Mouse (Mus musculus) midbrain, embryonic 12.5 days (tissue): ENCODE data around the gene Slc44a5. TPM values are rescaled to one million over a fixed set of nuclear protein-coding genes. Genes with fewer than 3 reads are reported as not detected.
A peak's percentile ranks its signal among the peaks of the same experiment; 100 is the strongest.
"Not testable (repeated sequence)": the region's sequence is repeated elsewhere in the genome, so short reads cannot be mapped to it uniquely, and the experiment has no call there.

ENCODE experiments used
- ATAC-seq: fragments of 200-750 bp; cut with Nextera tagmentation; 2 replicates; pipeline ENCODE4 v1.8.0; 2017; ENCODE audit warnings: low read depth, moderate TSS enrichment, moderate library complexity; ENCODE audit not compliant: low FRiP score
- H3K27ac ChIP-seq: fragments of 300-500 bp; sonication (generic); replicated peaks from 2 replicates; pipeline ENCODE4 v1.5.1; 2016; ENCODE audit warnings: mild to moderate bottlenecking
- H3K27me3 ChIP-seq: fragments of 300-500 bp; sonication (generic); 2 replicates; pipeline ENCODE4 v1.6.1; 2016; ENCODE audit warnings: mild to moderate bottlenecking
- H3K36me3 ChIP-seq: fragments of 300-500 bp; sonication (generic); 2 replicates; pipeline ENCODE4 v1.6.1; 2016
- H3K4me1 ChIP-seq: fragments of 300-500 bp; sonication (generic); 2 replicates; pipeline ENCODE4 v1.6.1; 2016
- H3K4me2 ChIP-seq: fragments of 300-500 bp; sonication (generic); replicated peaks from 2 replicates; pipeline ENCODE4 v1.6.1; 2016; ENCODE audit warnings: mild to moderate bottlenecking, moderate library complexity
- H3K4me3 ChIP-seq: fragments of 300-500 bp; sonication (generic); 2 replicates; pipeline ENCODE4 v1.5.1; 2016; ENCODE audit warnings: mild to moderate bottlenecking
- H3K9ac ChIP-seq: fragments of 300-500 bp; sonication (generic); replicated peaks from 2 replicates; pipeline ENCODE4 v1.6.1; 2016; ENCODE audit warnings: mild to moderate bottlenecking, moderate library complexity
- H3K9me3 ChIP-seq: fragments of 300-500 bp; sonication (generic); 2 replicates; pipeline ENCODE4 v1.6.1; 2016; ENCODE audit warnings: mild to moderate bottlenecking
- WGBS: fragments of 180-500 bp; shearing (Covaris S2); methylation state at CpG from one replicate; pipeline ENCODE4 v1.1.7; 2016; 5-methylcytosine and 5-hydroxymethylcytosine counted together
- polyA plus RNA-seq: library from polyadenylated mRNA; unstranded; fragments of >200 nt; fragmentation: Nextera tagmentation; extraction: Ambion mirVana; gene quantifications from 2 replicates; pipeline ENCODE4 v1.2.1, GENCODE M21; 2016

Slc44a5 gene
- polyA plus RNA-seq, 1 experiment from 2014 or later: 6.1 TPM

- 91% methylated on average over 3 of the region's 3 CpGs for WGBS
Observed at GRCm38 (mm10) chr3:154136501-154136900, 163.3 kb downstream of the Slc44a5 start.

GRCm38 (mm10) chr3:154141346-154141745 lies 168.1 kb downstream of the Slc44a5 start:
- no peak overlapping the region for H3K4me3 ChIP-seq
- H3K27me3 ChIP-seq: no peaks in the 10 kb centered on the region; the same call in 1 of the 2 replicates
- no peak for ATAC-seq
- H3K27ac ChIP-seq: no peak overlapping the region
- H3K4me1 ChIP-seq: no peaks in the 10 kb centered on the region
- no peaks in the 10 kb centered on the region for H3K36me3 ChIP-seq
- no peaks in the 10 kb centered on the region for H3K9me3 ChIP-seq
- WGBS: 87% methylated on average over 4 of the region's 4 CpGs
- H3K4me2 ChIP-seq: no peak overlapping the region
- H3K9ac ChIP-seq: no peak overlapping the region

More at GRCm38 (mm10) chr3:154136501-154136900, 163.3 kb downstream of the Slc44a5 start:
- Histone ChIP-seq H3K4me1 (no peaks in the 10 kb centered on the region), H3K27me3 (no peaks in the 10 kb centered on the region; the same call in 1 of the 2 replicates), H3K4me3 (no peak overlapping the region), H3K27ac (no peak overlapping the region), H3K9ac (no peak overlapping the region), H3K36me3 (no peaks in the 10 kb centered on the region), H3K4me2 (no peak overlapping the region), H3K9me3 (no peaks in the 10 kb centered on the region)
- no peak for ATAC-seq

GRCm38 (mm10) chr3:154142618-154143017 lies 169.4 kb downstream of the Slc44a5 start:
- no peaks in the 10 kb centered on the region for H3K9me3 ChIP-seq
- no peak overlapping the region for H3K4me3 ChIP-seq
- no peaks in the 10 kb centered on the region for H3K36me3 ChIP-seq
- no peaks in the 10 kb centered on the region; the same call in 1 of the 2 replicates for H3K27me3 ChIP-seq
- no peak overlapping the region for H3K9ac ChIP-seq
- H3K27ac ChIP-seq: no peak overlapping the region
- H3K4me1 ChIP-seq: no peaks in the 10 kb centered on the region
- H3K4me2 ChIP-seq: no peak overlapping the region
- ATAC-seq: no peak
- 89% methylated on average over 4 of the region's 4 CpGs for WGBS

- no peak overlapping the region for H3K27ac ChIP-seq
- H3K4me2 ChIP-seq: no peak overlapping the region
- H3K4me1 ChIP-seq: no peaks in the 10 kb centered on the region
- no peaks in the 10 kb centered on the region for H3K9me3 ChIP-seq
- no peak overlapping the region for H3K4me3 ChIP-seq
- 32% methylated on average over 4 of the region's 4 CpGs for WGBS
- ATAC-seq: no peak
- no peaks in the 10 kb centered on the region for H3K36me3 ChIP-seq
- H3K27me3 ChIP-seq: no peaks in the 10 kb centered on the region; the same call in 1 of the 2 replicates
- no peak overlapping the region for H3K9ac ChIP-seq
Observed at GRCm38 (mm10) chr3:154145750-154146149, 172.5 kb downstream of the Slc44a5 start.

- no peaks in the 10 kb centered on the region for H3K36me3 ChIP-seq
- WGBS: 87% methylated on average over 4 of the region's 4 CpGs
- ATAC-seq: no peak
Observed at GRCm38 (mm10) chr3:154149778-154150177, 176.5 kb downstream of the Slc44a5 start.

GRCm38 (mm10) chr3:154153541-154153940 lies 180.3 kb downstream of the Slc44a5 start:
- not testable (repeated sequence) for H3K9ac ChIP-seq, H3K4me2 ChIP-seq, H3K27ac ChIP-seq, H3K4me3 ChIP-seq, ATAC-seq, H3K4me1 ChIP-seq, H3K36me3 ChIP-seq, H3K9me3 ChIP-seq, H3K27me3 ChIP-seq
- 84% methylated on average over 3 of the region's 3 CpGs for WGBS

More at GRCm38 (mm10) chr3:154149778-154150177, 176.5 kb downstream of the Slc44a5 start:
- Histone ChIP-seq H3K4me1 (no peaks in the 10 kb centered on the region), H3K27ac (no peak overlapping the region), H3K4me3 (no peak overlapping the region), H3K4me2 (no peak overlapping the region), H3K9ac (no peak overlapping the region), H3K9me3 (no peaks in the 10 kb centered on the region), H3K27me3 (no peaks in the 10 kb centered on the region)

GRCm38 (mm10) chr3:154165882-154166281 lies 192.6 kb downstream of the Slc44a5 start:
- no peak for ATAC-seq
- WGBS: 94% methylated on average over 4 of the region's 4 CpGs
- Histone ChIP-seq H3K36me3 (no peaks in the 10 kb centered on the region), H3K27ac (no peak overlapping the region), H3K4me2 (no peak overlapping the region), H3K9ac (no peak overlapping the region), H3K4me1 (no peaks in the 10 kb centered on the region), H3K27me3 (no peaks in the 10 kb centered on the region), H3K4me3 (no peak overlapping the region), H3K9me3 (no peaks in the 10 kb centered on the region)

- WGBS: 26% methylated on average over 10 of the region's 10 CpGs
- Histone ChIP-seq H3K9me3 (no peaks in the 10 kb centered on the region), H3K4me3 (no peak overlapping the region), H3K36me3 (no peaks in the 10 kb centered on the region), H3K4me1 (peaks cover 22% of the 10 kb centered on the region), H3K4me2 (no peak overlapping the region), H3K27me3 (no peaks in the 10 kb centered on the region), H3K9ac (no peak overlapping the region), H3K27ac (peak overlapping the region; percentile 30; the same call in 1 of the 2 replicates)
- peak; percentile 74 for ATAC-seq
Observed at GRCm38 (mm10) chr3:154171881-154172592, 198.8 kb downstream of the Slc44a5 start.

GRCm38 (mm10) chr3:154172593-154172965 lies 199.3 kb downstream of the Slc44a5 start:
- no peaks in the 10 kb centered on the region for H3K36me3 ChIP-seq
- H3K9me3 ChIP-seq: no peaks in the 10 kb centered on the region
- 0 out of 2 replicates have a peak, but pooled peaks cover 3% of the 10 kb centered on the region for H3K27me3 ChIP-seq
- no peak overlapping the region for H3K9ac ChIP-seq
- ATAC-seq: 0 out of 2 replicates have a peak, but pooled peaks have one; percentile 18
- 82% methylated on average over 5 of the region's 5 CpGs for WGBS
- peaks cover 22% of the 10 kb centered on the region for H3K4me1 ChIP-seq
- no peak overlapping the region for H3K4me2 ChIP-seq
- H3K27ac ChIP-seq: no peak overlapping the region
- H3K4me3 ChIP-seq: no peak overlapping the region

- H3K4me2 ChIP-seq: no peak overlapping the region
- 33% methylated on average over 1 of the region's 1 CpGs for WGBS
Observed at GRCm38 (mm10) chr3:154173556-154173955, 200.3 kb downstream of the Slc44a5 start.

GRCm38 (mm10) chr3:154174031-154174430 lies 200.8 kb downstream of the Slc44a5 start:
- peaks cover 22% of the 10 kb centered on the region for H3K4me1 ChIP-seq
- H3K4me2 ChIP-seq: no peak overlapping the region
- WGBS: 52% methylated on average over 9 of the region's 9 CpGs
- no peak for ATAC-seq
- no peak overlapping the region for H3K9ac ChIP-seq
- H3K27ac ChIP-seq: no peak overlapping the region
- H3K27me3 ChIP-seq: 0 out of 2 replicates have a peak, but pooled peaks cover 3% of the 10 kb centered on the region
- no peak overlapping the region for H3K4me3 ChIP-seq
- H3K36me3 ChIP-seq: no peaks in the 10 kb centered on the region
- no peaks in the 10 kb centered on the region for H3K9me3 ChIP-seq

More at GRCm38 (mm10) chr3:154173556-154173955, 200.3 kb downstream of the Slc44a5 start:
- 0 out of 2 replicates have a peak, but pooled peaks cover 3% of the 10 kb centered on the region for H3K27me3 ChIP-seq
- no peak overlapping the region for H3K27ac ChIP-seq
- H3K4me1 ChIP-seq: peaks cover 22% of the 10 kb centered on the region
- H3K36me3 ChIP-seq: no peaks in the 10 kb centered on the region
- no peak overlapping the region for H3K4me3 ChIP-seq
- no peaks in the 10 kb centered on the region for H3K9me3 ChIP-seq
- no peak for ATAC-seq
- no peak overlapping the region for H3K9ac ChIP-seq

- ATAC-seq: no peak
- no peak overlapping the region for H3K27ac ChIP-seq
- no peaks in the 10 kb centered on the region for H3K36me3 ChIP-seq
- H3K4me2 ChIP-seq: no peak overlapping the region
- H3K9ac ChIP-seq: no peak overlapping the region
- no peaks in the 10 kb centered on the region for H3K9me3 ChIP-seq
- H3K27me3 ChIP-seq: 0 out of 2 replicates have a peak, but pooled peaks cover 3% of the 10 kb centered on the region
- H3K4me1 ChIP-seq: peaks cover 22% of the 10 kb centered on the region
- H3K4me3 ChIP-seq: no peak overlapping the region
- WGBS: 91% methylated on average over 7 of the region's 7 CpGs
Observed at GRCm38 (mm10) chr3:154174766-154175165, 201.5 kb downstream of the Slc44a5 start.
